Mouse (Mus musculus) lung, postnatal 0 days (tissue): ENCODE results near the gene Vim.

Experiments used
- CTCF ChIP-seq: IDR thresholded peaks from 2 replicates; pipeline ENCODE4 v1.5.1; 2016; ENCODE audit warnings: antibody characterized with exemption, mild to moderate bottlenecking
- EP300 ChIP-seq: IDR thresholded peaks from 2 replicates; pipeline ENCODE4 v1.6.1; 2016; ENCODE audit warnings: antibody characterized with exemption, mild to moderate bottlenecking, control low read depth

DNA sequence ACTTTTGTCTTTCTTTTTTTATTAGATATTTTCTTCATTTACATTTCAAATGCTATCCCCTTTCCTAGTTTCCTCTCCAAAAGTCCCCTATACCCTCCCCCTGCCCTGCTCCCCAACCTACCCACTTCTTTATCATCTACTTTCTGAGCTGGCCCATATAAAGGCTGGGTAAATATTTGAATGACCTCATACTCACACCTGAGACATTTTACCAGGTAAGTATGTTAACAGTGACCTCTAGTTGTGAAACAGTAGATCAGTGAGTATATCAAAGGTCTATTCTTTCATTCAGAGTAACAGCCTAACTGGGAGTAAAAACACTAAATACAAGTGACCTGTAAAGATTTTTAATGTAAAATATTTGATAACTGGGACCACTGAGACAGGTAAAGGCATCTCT is 37.0 kb upstream of the Vim start:
- peak; percentile 55 for TF ChIP-seq CTCF
- TF ChIP-seq EP300 = 0 out of 2 replicates have a peak, but pooled peaks have one; percentile 20
